Mouse (Mus musculus) midbrain, embryonic 10.5 days (tissue): Measurements from ENCODE around the gene Pknox2. TPM values are rescaled to one million over a fixed set of nuclear protein-coding genes. Genes with fewer than 3 reads are reported as not detected.

Experiments
- DNase-seq: peaks from one replicate; pipeline ENCODE4 v3.0.0-alpha.2; 2017; ENCODE audit warnings: low spot score
- H3K27ac ChIP-seq: fragments of 300-500 bp; sonication (generic); replicated peaks from 2 replicates; pipeline ENCODE4 v1.5.1; 2016; ENCODE audit warnings: mild to moderate bottlenecking
- H3K27me3 ChIP-seq: fragments of 300-500 bp; sonication (generic); 2 replicates; pipeline ENCODE4 v1.6.1; 2016; ENCODE audit warnings: low read depth, mild to moderate bottlenecking; ENCODE audit not compliant: poor library complexity, severe bottlenecking
- H3K36me3 ChIP-seq: fragments of 300-500 bp; sonication (generic); 2 replicates; pipeline ENCODE4 v1.6.1; 2016; ENCODE audit warnings: mild to moderate bottlenecking, moderate library complexity
- H3K4me1 ChIP-seq: fragments of 300-500 bp; sonication (generic); 2 replicates; pipeline ENCODE4 v1.6.1; 2016
- H3K4me3 ChIP-seq: fragments of 300-500 bp; sonication (generic); 2 replicates; pipeline ENCODE4 v1.5.1; 2016; ENCODE audit warnings: mild to moderate bottlenecking, moderate library complexity
- H3K9me3 ChIP-seq: fragments of 300-500 bp; sonication (generic); replicated peaks from 2 replicates; pipeline ENCODE4 v1.6.1; 2016; ENCODE audit warnings: mild to moderate bottlenecking
- WGBS: fragments of 180-500 bp; shearing (Covaris S2); methylation state at CpG from one replicate; pipeline ENCODE4 v1.1.7; 2016; 5-methylcytosine and 5-hydroxymethylcytosine counted together
- polyA plus RNA-seq: library from polyadenylated mRNA; unstranded; fragments of >200 nt; fragmentation: Nextera tagmentation; extraction: Ambion mirVana; gene quantifications from 2 replicates; pipeline ENCODE4 v1.2.1, GENCODE M21; 2016

Gene Pknox2
- polyA plus RNA-seq, 1 experiment from 2014 or later, result 41.5 TPM

DNA sequence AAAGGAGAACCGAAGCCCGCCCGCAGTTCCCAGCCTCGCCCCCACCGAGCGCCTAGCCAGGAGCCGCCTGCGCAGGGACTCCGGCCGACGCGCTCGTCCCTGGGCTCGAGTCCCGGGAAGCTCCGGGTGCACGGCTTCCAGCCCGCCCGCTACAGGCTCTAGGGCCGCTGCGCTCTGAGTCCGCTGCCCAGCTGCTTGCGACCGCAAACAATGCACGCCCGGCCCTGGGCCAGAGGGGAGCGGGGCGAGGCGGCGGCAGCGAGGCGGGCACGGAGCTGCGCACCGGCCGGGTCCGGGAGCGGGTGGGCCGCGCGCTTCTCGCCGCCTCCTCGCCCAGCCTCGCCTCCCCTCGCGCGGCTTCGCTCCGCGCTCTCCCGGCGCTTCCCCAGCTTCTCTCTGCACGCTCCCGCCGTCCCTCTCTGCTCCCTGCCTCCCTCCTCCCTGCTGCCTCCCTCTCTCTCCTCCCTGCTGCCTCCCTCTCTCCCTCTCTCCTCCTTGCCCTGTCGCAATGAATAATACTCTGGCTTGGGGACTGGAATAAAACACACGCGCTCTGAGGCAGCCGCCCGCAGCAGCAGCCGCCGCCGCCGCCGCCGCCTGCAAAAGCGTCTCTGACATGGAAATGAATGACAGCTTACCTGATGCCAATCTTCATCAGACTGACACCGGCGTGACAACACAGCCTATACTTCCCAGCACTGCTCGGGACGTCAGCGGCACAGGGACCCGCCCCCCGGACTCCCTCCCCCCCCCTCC, 426 bp downstream of the Pknox2 start:
- no peaks in the 10 kb centered on the region for H3K9me3 ChIP-seq
- peak; percentile 91 for DNase-seq
- peak overlapping the region; percentile 100 for H3K27ac ChIP-seq
- peaks cover 12% of the 10 kb centered on the region for H3K27me3 ChIP-seq
- peaks cover 48% of the 10 kb centered on the region for H3K4me1 ChIP-seq
- WGBS, result under 1% methylated on average over 70 of the region's 75 CpGs
- no peaks in the 10 kb centered on the region for H3K36me3 ChIP-seq
- H3K4me3 ChIP-seq, result peak overlapping the region; percentile 95

DNA sequence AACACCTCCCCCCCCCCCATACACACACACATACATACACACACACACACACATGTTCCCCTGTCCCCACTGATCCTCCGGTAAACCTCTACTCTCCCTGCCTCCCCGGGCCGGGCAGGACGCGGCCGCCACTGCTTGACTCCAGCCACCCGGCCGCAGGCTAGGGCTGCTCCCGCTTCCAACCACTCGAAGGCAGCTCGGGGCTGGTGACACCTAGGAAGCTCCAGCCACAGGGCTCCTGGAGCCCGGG, 929 bp downstream of the Pknox2 start:
- Histone ChIP-seq H3K4me3 (peak overlapping the region; percentile 95), H3K4me1 (peaks cover 54% of the 10 kb centered on the region), H3K36me3 (no peaks in the 10 kb centered on the region), H3K27ac (peak overlapping the region; percentile 100), H3K9me3 (no peaks in the 10 kb centered on the region), H3K27me3 (peaks cover 12% of the 10 kb centered on the region)
- no peak for DNase-seq
- WGBS, result 1% methylated on average over 12 of the region's 12 CpGs

DNA sequence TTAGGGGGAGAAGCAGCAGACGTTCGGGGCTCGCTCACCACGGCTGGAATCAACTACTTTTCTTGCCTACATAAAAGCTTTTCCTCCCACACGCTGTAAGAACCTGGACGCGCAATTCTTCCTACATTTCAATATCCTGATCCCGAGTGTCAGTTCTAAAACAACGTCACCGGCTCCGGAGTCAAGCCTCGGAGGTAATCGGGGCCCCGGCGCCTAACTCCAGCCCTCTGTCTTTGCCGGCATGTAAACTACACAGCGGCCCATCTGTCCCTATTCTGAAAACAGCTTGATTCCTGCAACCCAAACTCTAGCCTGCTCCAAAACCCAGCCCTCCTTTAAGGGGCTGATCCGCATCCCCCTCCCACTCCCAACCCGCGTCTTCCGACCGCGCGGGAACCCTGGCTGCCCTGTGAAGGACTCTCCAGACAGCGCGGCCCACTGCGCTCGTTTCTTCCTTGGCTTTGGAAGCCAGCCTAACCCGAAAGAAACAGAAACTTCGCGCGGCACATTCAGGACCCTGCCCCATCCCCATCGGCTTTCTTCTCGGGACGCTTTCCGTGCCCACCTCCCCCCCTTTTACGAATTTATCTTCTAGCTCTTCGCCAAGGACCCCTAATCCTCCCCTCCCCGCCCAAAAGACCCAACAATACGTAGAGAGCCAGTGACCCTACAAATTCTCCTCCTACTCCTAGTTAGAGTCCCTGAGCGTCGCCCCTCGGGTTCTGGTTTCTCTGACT, 1.4 kb downstream of the Pknox2 start:
- under 1% methylated on average over 43 of the region's 43 CpGs for WGBS
- Histone ChIP-seq H3K27me3 (peaks cover 12% of the 10 kb centered on the region), H3K27ac (peak overlapping the region; percentile 100), H3K4me1 (peaks cover 58% of the 10 kb centered on the region), H3K36me3 (no peaks in the 10 kb centered on the region), H3K4me3 (peak overlapping the region; percentile 95), H3K9me3 (no peaks in the 10 kb centered on the region)
- DNase-seq, result peak; percentile 74

GRCm38 (mm10) chr9:37145151-37145615, 2.0 kb downstream of the Pknox2 start:
- no peaks in the 10 kb centered on the region for H3K9me3 ChIP-seq
- peak overlapping the region; percentile 95 for H3K4me3 ChIP-seq
- under 1% methylated on average over 26 of the region's 26 CpGs for WGBS
- DNase-seq, result peak; percentile 70
- no peaks in the 10 kb centered on the region for H3K36me3 ChIP-seq
- H3K27ac ChIP-seq, result peak overlapping the region; percentile 100
- peaks cover 64% of the 10 kb centered on the region for H3K4me1 ChIP-seq
- peaks cover 12% of the 10 kb centered on the region for H3K27me3 ChIP-seq

- WGBS, result under 1% methylated on average over 6 of the region's 6 CpGs
- DNase-seq, result no peak
- H3K4me1 ChIP-seq, result peaks cover 69% of the 10 kb centered on the region
- no peaks in the 10 kb centered on the region for H3K9me3 ChIP-seq
- H3K4me3 ChIP-seq, result peak overlapping the region; percentile 95
- H3K27me3 ChIP-seq, result peaks cover 12% of the 10 kb centered on the region
- H3K36me3 ChIP-seq, result no peaks in the 10 kb centered on the region
- H3K27ac ChIP-seq, result peak overlapping the region; percentile 100
These were observed 2.5 kb downstream of the Pknox2 start for GRCm38 (mm10) chr9:37144696-37145095.

- Histone ChIP-seq H3K4me1 (peaks cover 74% of the 10 kb centered on the region), H3K9me3 (no peaks in the 10 kb centered on the region), H3K27ac (peak overlapping the region; percentile 100), H3K36me3 (no peaks in the 10 kb centered on the region), H3K4me3 (peak overlapping the region; percentile 95), H3K27me3 (peaks cover 12% of the 10 kb centered on the region)
- DNase-seq, result peak; percentile 93
- under 1% methylated on average over 21 of the region's 21 CpGs for WGBS
These were observed 3.0 kb downstream of the Pknox2 start for GRCm38 (mm10) chr9:37144251-37144650.

GRCm38 (mm10) chr9:37143046-37143931, 3.9 kb downstream of the Pknox2 start:
- peak; percentile 53 for DNase-seq
- Histone ChIP-seq H3K4me3 (peak overlapping the region; percentile 95), H3K4me1 (peaks cover 77% of the 10 kb centered on the region), H3K36me3 (peaks cover 5% of the 10 kb centered on the region), H3K27me3 (peaks cover 4% of the 10 kb centered on the region; the same call in 1 of the 2 replicates), H3K9me3 (no peaks in the 10 kb centered on the region), H3K27ac (peak overlapping the region; percentile 100)
- 16% methylated on average over 12 of the region's 12 CpGs for WGBS

GRCm38 (mm10) chr9:37142107-37142506, 5.1 kb downstream of the Pknox2 start:
- DNase-seq, result peak; percentile 23

GRCm38 (mm10) chr9:37140464-37141181, 6.6 kb downstream of the Pknox2 start:
- 20% methylated on average over 5 of the region's 5 CpGs for whole genome bisulfite sequencing
- peaks cover 82% of the 10 kb centered on the region for H3K4me1 ChIP-seq

More at GRCm38 (mm10) chr9:37142107-37142506, 5.1 kb downstream of the Pknox2 start:
- Histone ChIP-seq H3K4me3 (peak overlapping the region; percentile 23; the same call in 1 of the 2 replicates), H3K36me3 (peaks cover 7% of the 10 kb centered on the region), H3K4me1 (peaks cover 77% of the 10 kb centered on the region), H3K27ac (peak overlapping the region; percentile 100), H3K27me3 (no peaks in the 10 kb centered on the region), H3K9me3 (no peaks in the 10 kb centered on the region)
- WGBS, result 14% methylated on average over 4 of the region's 4 CpGs

DNA sequence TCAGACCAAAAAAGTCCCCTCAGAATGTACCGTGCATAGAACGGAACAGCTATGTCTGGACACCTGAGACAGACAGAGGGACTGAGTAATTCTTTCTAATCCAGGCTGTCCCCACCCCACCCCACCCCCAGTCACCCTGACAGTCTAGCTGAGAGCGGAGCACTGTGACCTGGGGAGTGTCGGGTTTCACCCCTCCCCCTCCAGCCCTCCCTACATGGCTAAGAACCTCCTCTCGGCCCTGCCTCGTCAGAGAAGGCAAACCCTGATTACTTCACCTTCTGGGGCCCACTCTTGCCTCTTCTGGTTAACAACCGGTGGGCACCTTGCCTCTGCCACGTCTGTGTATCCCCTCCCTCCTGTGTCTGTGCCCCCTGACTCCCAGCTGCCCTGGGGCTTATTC, 7.7 kb downstream of the Pknox2 start:
- Histone ChIP-seq H3K4me3 (peak overlapping the region; percentile 41), H3K27ac (peak overlapping the region; percentile 100), H3K9me3 (no peaks in the 10 kb centered on the region), H3K36me3 (peaks cover 33% of the 10 kb centered on the region), H3K4me1 (peaks cover 74% of the 10 kb centered on the region), H3K27me3 (no peaks in the 10 kb centered on the region)
- DNase-seq, result peak; percentile 76
- 0% methylated on average over 8 of the region's 8 CpGs for WGBS

More at GRCm38 (mm10) chr9:37140464-37141181, 6.6 kb downstream of the Pknox2 start:
- no peak for DNase-seq
- Histone ChIP-seq H3K27ac (peak overlapping the region; percentile 100), H3K36me3 (peaks cover 22% of the 10 kb centered on the region), H3K27me3 (no peaks in the 10 kb centered on the region), H3K9me3 (no peaks in the 10 kb centered on the region), H3K4me3 (peak overlapping the region; percentile 41)

DNA sequence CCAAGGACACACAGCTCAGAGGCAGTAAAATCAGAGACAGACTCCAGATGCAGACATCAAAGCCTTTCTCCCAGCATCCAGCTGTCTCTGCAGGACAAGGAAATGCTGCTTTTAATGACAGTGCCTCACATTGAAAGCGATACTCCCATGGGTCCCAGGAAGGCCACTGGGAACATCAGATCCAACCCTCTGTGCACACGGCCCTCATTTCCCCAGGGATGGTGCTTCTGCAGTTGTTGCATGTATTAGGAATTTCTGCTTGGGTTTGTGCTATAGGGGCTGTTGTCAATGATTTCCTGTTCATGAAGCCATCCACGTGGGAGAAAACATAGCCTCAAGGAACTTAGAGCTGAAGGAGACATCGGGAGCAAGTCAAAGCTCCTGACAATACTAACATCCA, 8.3 kb downstream of the Pknox2 start:
- peaks cover 68% of the 10 kb centered on the region for H3K4me1 ChIP-seq
- H3K27me3 ChIP-seq, result no peaks in the 10 kb centered on the region
- peaks cover 38% of the 10 kb centered on the region for H3K36me3 ChIP-seq
- no peaks in the 10 kb centered on the region for H3K9me3 ChIP-seq
- no peak overlapping the region for H3K4me3 ChIP-seq
- no peak for DNase-seq
- peak overlapping the region; percentile 100 for H3K27ac ChIP-seq
- 51% methylated on average over 4 of the region's 4 CpGs for WGBS

GRCm38 (mm10) chr9:37136340-37136739, 10.9 kb downstream of the Pknox2 start:
- no peak for DNase-seq
- no peak overlapping the region for H3K4me3 ChIP-seq
- 0 out of 2 replicates have a peak overlapping the region, but pooled peaks have one; percentile 42 for H3K27ac ChIP-seq
- WGBS, result 91% methylated on average over 13 of the region's 13 CpGs
- no peaks in the 10 kb centered on the region for H3K27me3 ChIP-seq
- H3K9me3 ChIP-seq, result no peaks in the 10 kb centered on the region
- peaks cover 51% of the 10 kb centered on the region for H3K36me3 ChIP-seq
- H3K4me1 ChIP-seq, result peaks cover 57% of the 10 kb centered on the region
